Mouse (Mus musculus): ENCODE results near the gene Gstk1. TPM values are rescaled to one million over a fixed set of nuclear protein-coding genes. Genes with fewer than 3 reads are reported as not detected.

Gene Gstk1
- polyA plus RNA-seq, 1 experiment from 2014 or later: 11.4 TPM

- H3K9ac ChIP-seq (replicated peaks): no peak overlapping the region
- H3K4me3 ChIP-seq: no peak overlapping the region
- no peaks in the 10 kb centered on the region for H3K4me1 ChIP-seq
- no peak overlapping the region for H3K27ac ChIP-seq (replicated peaks)
- H3K27me3 ChIP-seq: no peaks in the 10 kb centered on the region
- ATAC-seq (ENCODE audit: low FRiP score, low read depth): peak; percentile 42; the same call in 1 of the 2 replicates
- no peaks in the 10 kb centered on the region for H3K9me3 ChIP-seq
- WGBS: 78% methylated on average over 5 of the region's 5 CpGs
- no peak overlapping the region for H3K4me2 ChIP-seq (replicated peaks)
- peaks cover 71% of the 10 kb centered on the region for H3K36me3 ChIP-seq
These were observed 37.3 kb downstream of the Gstk1 start for GRCm38 (mm10) chr6:42282865-42283528.

- Histone ChIP-seq H3K27me3 (no peaks in the 10 kb centered on the region), H3K9ac (replicated peaks) (no peak within 1 kb of the TSS), H3K4me3 (no peak within 1 kb of the TSS), H3K36me3 (peaks cover 57% of the 10 kb centered on the region), H3K4me1 (no peaks in the 10 kb centered on the region), H3K4me2 (replicated peaks) (no peak within 1 kb of the TSS), H3K27ac (replicated peaks) (no peak within 1 kb of the TSS), H3K9me3 (no peaks in the 10 kb centered on the region)
- peak; percentile 39; the same call in 1 of the 2 replicates for ATAC-seq (ENCODE audit: low FRiP score, low read depth)
- WGBS: 87% methylated on average over 4 of the region's 5 CpGs
These were observed 40.7 kb downstream of the Gstk1 start, which contains the start of gene Clcn1 for GRCm38 (mm10) chr6:42286448-42286847. Gene Clcn1 (plus strand): TSS chr6:42286685.

GRCm38 (mm10) chr6:42287562-42287961 lies 41.8 kb downstream of the Gstk1 start:
- no peaks in the 10 kb centered on the region for H3K4me1 ChIP-seq
- H3K4me2 ChIP-seq (replicated peaks): no peak overlapping the region
- no peak overlapping the region for H3K4me3 ChIP-seq
- no peaks in the 10 kb centered on the region for H3K27me3 ChIP-seq
- peaks cover 56% of the 10 kb centered on the region for H3K36me3 ChIP-seq
- H3K27ac ChIP-seq (replicated peaks): no peak overlapping the region
- H3K9me3 ChIP-seq: no peaks in the 10 kb centered on the region
- no peak overlapping the region for H3K9ac ChIP-seq (replicated peaks)
- ATAC-seq (ENCODE audit: low FRiP score, low read depth): no peak

GRCm38 (mm10) chr6:42293327-42293726 lies 47.6 kb downstream of the Gstk1 start:
- Histone ChIP-seq H3K4me1 (no peaks in the 10 kb centered on the region), H3K4me2 (replicated peaks) (no peak overlapping the region), H3K36me3 (peaks cover 68% of the 10 kb centered on the region), H3K9ac (replicated peaks) (no peak overlapping the region), H3K9me3 (no peaks in the 10 kb centered on the region), H3K4me3 (no peak overlapping the region), H3K27ac (replicated peaks) (no peak overlapping the region), H3K27me3 (no peaks in the 10 kb centered on the region)
- no peak for ATAC-seq (ENCODE audit: low FRiP score, low read depth)
- 91% methylated on average over 6 of the region's 6 CpGs for WGBS

- ATAC-seq (ENCODE audit: low FRiP score, low read depth): no peak
- H3K9ac ChIP-seq (replicated peaks): no peak overlapping the region
- H3K4me2 ChIP-seq (replicated peaks): no peak overlapping the region
- H3K27ac ChIP-seq (replicated peaks): no peak overlapping the region
- H3K9me3 ChIP-seq: no peaks in the 10 kb centered on the region
- H3K4me3 ChIP-seq: no peak overlapping the region
- 83% methylated on average over 3 of the region's 3 CpGs for WGBS
- peaks cover 83% of the 10 kb centered on the region for H3K36me3 ChIP-seq
- no peaks in the 10 kb centered on the region for H3K4me1 ChIP-seq
- H3K27me3 ChIP-seq: no peaks in the 10 kb centered on the region
These were observed 49.9 kb downstream of the Gstk1 start for GRCm38 (mm10) chr6:42295549-42296094.

GRCm38 (mm10) chr6:42299362-42299761 lies 53.6 kb downstream of the Gstk1 start:
- Histone ChIP-seq H3K27me3 (no peaks in the 10 kb centered on the region), H3K4me1 (no peaks in the 10 kb centered on the region), H3K36me3 (peaks cover 60% of the 10 kb centered on the region), H3K9ac (replicated peaks) (no peak overlapping the region), H3K9me3 (no peaks in the 10 kb centered on the region), H3K4me2 (replicated peaks) (no peak overlapping the region), H3K27ac (replicated peaks) (no peak overlapping the region), H3K4me3 (no peak overlapping the region)
- ATAC-seq (ENCODE audit: low FRiP score, low read depth): no peak
- 90% methylated on average over 5 of the region's 5 CpGs for WGBS

Other genes starting within 250 kb of the Gstk1 start
- not detected in 2 replicates for gene Sva, start 207.5 kb upstream of the Gstk1 start, polyA plus RNA-seq (2016; fragmentation: Nextera tagmentation; extraction: Ambion mirVana)
- not detected in 2 replicates for gene Tas2r139, start 105.0 kb upstream of the Gstk1 start, polyA plus RNA-seq (2016; fragmentation: Nextera tagmentation; extraction: Ambion mirVana)
- gene Tas2r144, start 30.6 kb upstream of the Gstk1 start, polyA plus RNA-seq (2016; fragmentation: Nextera tagmentation; extraction: Ambion mirVana): not detected in 2 replicates
- gene Tmem139, start 16.0 kb downstream of the Gstk1 start, polyA plus RNA-seq (2016; fragmentation: Nextera tagmentation; extraction: Ambion mirVana): 0.26 TPM in 1 of 2 replicates, not detected in the other
- 76.0 and 79.5 TPM in 2 replicates for gene Casp2, start 19.1 kb downstream of the Gstk1 start, polyA plus RNA-seq (2016; fragmentation: Nextera tagmentation; extraction: Ambion mirVana)
- gene Clcn1, start 40.8 kb downstream of the Gstk1 start, polyA plus RNA-seq (2016; fragmentation: Nextera tagmentation; extraction: Ambion mirVana): 1.3 and 1.8 TPM in 2 replicates
- 4.2 and 4.9 TPM in 2 replicates for gene Fam131b, start 78.7 kb downstream of the Gstk1 start, polyA plus RNA-seq (2016; fragmentation: Nextera tagmentation; extraction: Ambion mirVana)
- gene Zyx, start 103.7 kb downstream of the Gstk1 start, polyA plus RNA-seq (2016; fragmentation: Nextera tagmentation; extraction: Ambion mirVana): 66.7 and 71.5 TPM in 2 replicates
- 0.81 and 1.3 TPM in 2 replicates for gene Epha1, start 127.3 kb downstream of the Gstk1 start, polyA plus RNA-seq (2016; fragmentation: Nextera tagmentation; extraction: Ambion mirVana)
- gene Tas2r143, start 154.3 kb downstream of the Gstk1 start, polyA plus RNA-seq (2016; fragmentation: Nextera tagmentation; extraction: Ambion mirVana): not detected in 2 replicates
- not detected in 2 replicates for gene Tas2r135, start 159.5 kb downstream of the Gstk1 start, polyA plus RNA-seq (2016; fragmentation: Nextera tagmentation; extraction: Ambion mirVana)
- not detected in 2 replicates for gene Tas2r126, start 188.6 kb downstream of the Gstk1 start, polyA plus RNA-seq (2016; fragmentation: Nextera tagmentation; extraction: Ambion mirVana)
- not detected in 2 replicates for gene Olfr458, start 219.3 kb downstream of the Gstk1 start, polyA plus RNA-seq (2016; fragmentation: Nextera tagmentation; extraction: Ambion mirVana)
- gene Olfr457, start 230.4 kb downstream of the Gstk1 start, polyA plus RNA-seq (2016; fragmentation: Nextera tagmentation; extraction: Ambion mirVana): not detected in 2 replicates
- not detected in 2 replicates for gene Olfr456, start 241.3 kb downstream of the Gstk1 start, polyA plus RNA-seq (2016; fragmentation: Nextera tagmentation; extraction: Ambion mirVana)